Mouse (Mus musculus) MEL-GATA-1-ER (cell line): ENCODE data around the gene Cdh23.
A peak's percentile ranks its signal among the peaks of the same experiment; 100 is the strongest.
"Not testable (repeated sequence)": the region's sequence is repeated elsewhere in the genome, so short reads cannot be mapped to it uniquely, and the experiment has no call there.

Source experiments
- DNase-seq: peaks from one replicate; pipeline ENCODE4 v3.0.0-alpha.2; 2012; ENCODE audit warnings: low read depth; ENCODE audit errors: extremely low read depth

Gene Cdh23

DNA sequence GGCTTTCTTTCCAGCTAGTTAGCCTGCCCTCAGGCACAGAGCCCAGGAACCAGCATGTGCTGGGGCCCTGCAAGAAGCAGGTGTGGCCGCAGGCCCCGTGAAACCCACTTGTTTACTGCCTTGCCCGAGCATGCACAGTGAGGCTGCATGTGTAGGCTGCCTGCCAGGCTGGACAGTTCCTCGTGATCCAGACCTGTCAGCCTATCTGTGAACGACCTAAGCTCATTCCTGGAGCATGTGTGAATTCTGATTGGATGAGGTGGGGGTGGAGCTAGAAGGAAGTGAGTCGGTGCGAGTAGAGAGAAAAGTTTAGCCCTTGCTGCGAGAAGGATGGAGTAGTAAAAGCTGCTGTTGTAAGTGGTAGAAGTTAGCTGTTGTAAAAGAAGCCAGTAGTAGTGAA, 16.0 kb upstream of the Cdh23 start:
- DNase-seq = not testable (repeated sequence)

DNA sequence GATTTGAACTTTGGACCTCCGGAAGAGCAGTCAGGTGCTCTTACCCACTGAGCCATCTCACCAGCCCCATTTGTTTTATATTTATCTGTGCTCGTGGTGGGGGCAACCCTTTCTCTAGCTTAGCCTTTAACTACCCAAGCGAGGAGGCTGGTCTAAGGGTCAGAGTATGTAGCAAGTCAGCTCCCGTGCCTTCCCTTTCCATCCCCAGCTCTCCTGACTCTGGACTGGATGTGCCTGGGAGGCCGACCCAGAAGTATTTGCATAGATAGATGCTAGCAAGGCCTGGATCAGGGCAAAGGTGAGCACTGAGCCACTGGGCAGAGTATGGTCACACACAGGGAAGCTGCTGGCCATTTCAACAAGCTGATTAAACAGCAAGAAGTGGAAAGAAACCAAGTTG, 12.5 kb upstream of the Cdh23 start:
- DNase-seq = no peak

DNA sequence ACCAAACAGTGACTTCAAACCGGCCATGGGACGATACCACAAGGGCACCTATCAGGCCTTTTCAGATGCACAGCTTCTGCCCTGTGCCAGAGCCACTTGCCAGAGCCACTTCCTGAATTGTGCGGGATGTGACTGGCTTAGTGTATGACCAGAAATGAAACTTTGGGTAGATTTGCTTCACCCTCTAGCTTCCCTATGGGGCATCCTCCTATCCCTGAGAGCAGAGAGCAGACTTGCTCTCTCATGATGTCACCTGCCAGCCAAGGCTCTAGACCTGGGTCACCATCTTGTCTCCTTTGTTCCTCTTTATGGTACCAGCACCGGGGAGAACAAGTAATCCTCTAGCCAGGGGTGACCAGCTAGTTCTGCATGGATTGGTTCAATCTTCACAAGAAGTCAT, 10.0 kb upstream of the Cdh23 start:
- no peak for DNase-seq

DNA sequence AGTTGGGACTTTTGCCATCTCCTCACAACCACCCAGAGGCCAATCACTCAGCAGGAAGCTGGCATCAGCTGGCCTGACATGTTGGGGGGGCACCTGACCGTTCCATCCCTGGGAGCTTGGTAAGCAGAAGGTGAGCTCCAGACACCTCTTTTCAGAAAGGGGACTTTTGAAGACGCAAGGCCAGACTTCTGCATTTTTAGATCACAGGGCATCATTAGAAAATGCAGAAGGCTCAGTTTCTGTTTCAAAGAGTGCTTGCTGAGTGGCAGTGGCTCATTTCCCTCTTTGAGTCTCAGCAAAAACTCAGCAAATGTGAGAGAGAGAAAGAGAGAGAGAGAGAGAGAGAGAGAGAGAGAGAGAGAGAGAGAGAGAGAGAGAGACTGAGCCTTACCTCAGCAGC, 8.8 kb upstream of the Cdh23 start:
- no peak for DNase-seq

DNA sequence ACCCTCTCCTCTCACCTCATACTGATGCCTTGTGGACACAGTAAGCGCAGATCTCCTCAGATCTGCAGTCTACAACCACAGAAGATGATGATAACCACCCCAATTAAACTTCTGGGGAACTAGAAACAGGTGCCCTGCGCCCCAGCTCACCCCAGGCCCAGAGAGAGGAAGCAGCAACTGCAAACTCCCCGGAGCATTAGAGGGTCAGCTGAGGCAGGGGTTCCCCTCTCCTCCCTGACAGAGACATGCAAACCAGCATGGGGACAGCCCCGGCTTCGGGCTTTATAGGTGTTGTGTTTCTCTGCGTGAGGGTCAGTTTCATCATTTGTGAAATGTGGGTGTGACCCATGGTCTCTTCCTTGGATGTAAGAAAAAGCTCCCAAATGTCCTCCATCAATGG, 1.5 kb upstream of the Cdh23 start:
- no peak for DNase-seq

DNA sequence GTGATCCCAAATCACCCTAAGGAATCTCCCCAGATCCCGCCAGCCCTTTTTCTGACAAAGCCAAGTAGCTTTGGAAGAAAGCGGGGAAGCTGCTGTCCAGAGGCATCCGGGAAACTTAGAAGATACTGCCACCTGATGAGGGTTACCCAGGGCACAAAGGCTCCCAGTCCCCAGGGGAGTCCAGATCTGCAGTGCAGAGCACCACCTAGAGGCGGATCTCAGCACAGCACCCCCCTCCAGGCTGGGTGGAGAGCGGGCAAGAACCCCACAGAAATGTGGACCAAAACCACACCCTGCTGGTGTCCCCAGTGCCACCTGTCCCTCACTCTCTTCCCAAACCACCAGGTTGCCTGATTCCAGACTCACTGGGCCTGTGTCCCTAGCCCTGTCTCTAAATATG, 685 bp upstream of the Cdh23 start:
- peak; percentile 19 for DNase-seq

DNA sequence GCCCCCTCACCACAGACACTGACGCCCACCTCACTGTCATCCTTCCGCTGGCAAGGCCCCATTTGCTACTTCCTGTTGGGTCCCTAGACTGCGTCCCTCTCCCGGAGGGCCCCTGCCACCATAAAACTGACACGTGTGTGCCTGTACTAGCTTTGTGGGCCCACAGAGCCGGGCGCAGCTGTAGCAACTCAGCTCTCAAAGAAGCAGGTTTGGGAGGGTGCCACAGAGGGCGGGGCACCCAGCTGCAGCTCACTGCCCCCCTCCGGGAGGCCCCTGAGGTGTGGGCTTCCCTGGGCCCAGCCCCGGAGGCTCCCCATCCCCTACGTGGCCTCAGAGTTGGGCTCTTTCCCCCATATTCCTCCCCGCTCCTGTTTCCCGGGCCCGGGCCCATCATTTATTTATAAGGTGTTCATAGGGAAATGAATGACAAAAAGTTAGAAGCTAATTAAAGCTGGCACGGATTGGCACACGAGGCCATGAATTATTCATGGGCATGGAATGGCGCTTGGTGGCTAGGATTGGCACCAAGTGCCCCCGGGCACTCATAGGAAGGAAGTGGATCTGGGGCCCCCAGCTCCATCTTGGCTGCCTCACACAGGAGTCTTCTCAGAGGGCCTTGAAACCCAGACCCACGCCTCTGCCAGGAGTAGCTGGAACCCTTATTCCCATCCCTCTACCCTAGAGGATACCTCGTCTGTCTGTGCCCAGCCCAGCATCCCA, 4.5 kb downstream of the Cdh23 start:
- no peak for DNase-seq

DNA sequence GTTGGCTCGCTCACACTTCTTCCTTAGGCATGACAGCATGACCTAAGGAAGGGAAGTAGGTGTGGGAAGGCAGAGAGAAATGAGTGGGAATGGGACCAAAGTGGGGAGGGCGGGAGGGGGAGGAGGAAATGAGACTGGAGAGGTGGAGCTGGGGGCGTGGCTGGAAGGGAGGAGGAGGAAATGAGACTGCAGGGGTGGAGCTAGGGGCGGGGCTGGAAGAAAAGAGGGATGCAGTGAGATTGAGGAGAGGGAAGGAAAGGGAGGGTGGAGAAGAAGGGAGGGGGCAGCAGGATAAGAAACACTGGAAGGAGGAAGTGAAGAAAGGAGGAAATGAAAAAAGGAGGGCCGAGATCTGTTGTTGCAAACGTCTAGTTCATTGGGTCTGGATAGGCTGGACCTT, 5.3 kb downstream of the Cdh23 start:
- peak; percentile 6 for DNase-seq

DNA sequence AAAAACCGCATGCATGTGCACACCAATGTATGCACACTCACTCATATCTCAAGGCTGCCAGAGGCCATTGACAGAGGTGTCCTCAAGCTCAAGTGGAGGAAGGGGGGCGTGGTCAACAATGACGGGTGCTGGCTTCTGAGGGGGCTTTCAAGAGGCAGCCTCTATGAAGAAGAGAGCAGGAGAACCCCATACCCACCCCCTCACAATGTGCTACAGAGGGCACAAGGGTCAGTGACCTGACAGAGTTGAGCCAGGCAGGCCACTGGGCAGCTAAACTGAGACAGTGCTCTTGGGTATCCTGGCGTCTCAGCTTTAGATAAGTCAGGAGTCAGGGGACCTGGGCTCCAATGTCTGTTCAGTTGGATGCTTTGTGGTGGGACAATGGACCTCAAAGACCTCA, 6.9 kb downstream of the Cdh23 start:
- DNase-seq = no peak

DNA sequence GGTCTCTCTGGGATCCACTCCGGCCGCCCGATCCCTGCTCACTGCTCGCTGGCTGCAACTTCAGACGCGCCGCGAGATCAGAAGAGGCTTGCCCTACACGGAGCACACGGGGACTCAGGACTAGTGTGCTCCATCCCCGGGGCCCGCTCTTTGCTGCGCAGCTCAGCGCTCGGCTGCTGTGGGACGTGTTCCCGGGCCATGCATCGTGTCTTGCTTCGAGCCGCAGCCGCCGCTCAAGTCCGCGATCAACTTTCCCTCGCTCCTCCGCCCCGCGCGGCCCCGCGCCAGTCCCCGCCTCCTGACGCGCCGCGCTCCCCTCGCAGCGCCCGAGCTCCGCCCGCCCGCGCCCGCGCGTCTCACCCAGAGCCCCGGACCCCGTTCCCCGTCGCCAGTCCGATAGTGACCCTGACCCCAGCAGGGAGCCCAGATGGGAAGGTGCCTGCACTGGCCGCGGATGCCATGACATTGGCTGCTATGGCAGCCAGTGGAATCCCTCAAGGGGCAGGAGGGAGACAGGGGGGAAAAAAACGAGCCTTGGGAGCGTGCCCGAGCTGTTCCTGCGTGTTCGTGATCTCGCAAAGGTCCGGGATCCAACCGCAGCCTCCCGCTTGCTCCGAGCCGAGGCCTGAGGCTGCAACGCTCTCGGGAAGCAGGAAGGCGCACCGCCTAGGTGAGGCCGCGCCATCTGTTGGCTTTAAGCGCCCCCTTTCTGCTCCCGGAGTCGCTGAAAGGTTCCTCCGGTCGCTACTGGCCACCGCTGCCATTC, 9.1 kb downstream of the Cdh23 start:
- DNase-seq = no peak

DNA sequence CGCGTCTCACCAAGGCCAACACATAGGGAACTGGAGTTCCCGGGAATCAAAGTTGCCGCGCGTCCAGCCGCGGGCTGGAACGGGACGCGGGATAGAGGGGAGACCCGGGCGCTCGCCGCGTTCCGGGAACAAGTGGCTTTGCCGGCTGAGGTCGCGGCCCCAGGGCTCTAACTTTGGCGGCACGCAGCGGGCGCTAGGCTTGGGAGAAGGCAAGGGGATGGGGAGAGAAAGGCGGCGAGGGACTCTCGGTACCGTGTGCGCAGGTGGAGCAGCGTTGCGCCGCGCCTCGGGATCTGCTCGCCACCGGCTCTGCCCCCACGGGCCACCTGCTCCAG, 9.7 kb downstream of the Cdh23 start:
- no peak for DNase-seq

DNA sequence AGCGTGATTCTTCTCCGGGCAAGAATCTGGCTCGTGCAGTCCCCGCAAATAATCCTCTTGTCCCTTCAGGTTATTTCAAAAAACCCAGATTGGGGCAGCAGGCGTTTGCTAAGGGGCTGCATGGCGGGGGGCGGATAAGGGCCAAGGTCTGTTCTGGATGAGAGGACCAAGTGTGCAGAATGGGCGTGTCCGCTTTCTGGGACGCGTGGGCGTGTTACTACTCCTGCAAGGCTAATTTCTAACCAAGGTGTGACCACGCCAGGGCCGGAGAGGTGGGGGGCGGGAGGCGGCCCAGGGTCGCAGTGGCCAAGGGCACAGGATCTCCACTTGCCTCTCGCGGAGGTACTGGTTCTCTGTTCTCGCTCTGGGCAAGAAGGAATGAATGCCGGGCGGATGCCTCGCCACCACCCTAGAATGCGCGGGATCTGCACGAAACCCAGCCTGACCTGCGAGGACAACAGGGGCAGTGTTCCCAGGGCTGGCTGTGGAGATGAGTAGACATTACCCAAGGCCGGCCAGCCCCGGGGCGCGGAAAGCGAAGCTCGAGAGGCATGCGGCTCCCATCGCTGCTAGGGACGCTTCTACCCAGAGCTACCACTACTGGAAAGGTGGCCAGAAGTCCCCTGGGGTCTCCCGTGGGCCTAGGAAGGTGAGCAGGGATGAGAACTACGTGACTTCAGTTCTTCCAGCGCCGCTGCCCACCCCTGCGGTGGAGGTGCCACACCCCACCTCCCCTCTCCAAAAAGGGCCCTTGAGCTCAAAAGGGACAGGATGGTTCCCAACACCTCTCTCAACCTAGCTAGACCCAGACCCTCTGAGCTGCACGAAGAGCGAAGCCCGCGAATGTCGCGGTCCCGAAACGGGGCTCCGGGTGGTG, 10.3 kb downstream of the Cdh23 start:
- no peak for DNase-seq

DNA sequence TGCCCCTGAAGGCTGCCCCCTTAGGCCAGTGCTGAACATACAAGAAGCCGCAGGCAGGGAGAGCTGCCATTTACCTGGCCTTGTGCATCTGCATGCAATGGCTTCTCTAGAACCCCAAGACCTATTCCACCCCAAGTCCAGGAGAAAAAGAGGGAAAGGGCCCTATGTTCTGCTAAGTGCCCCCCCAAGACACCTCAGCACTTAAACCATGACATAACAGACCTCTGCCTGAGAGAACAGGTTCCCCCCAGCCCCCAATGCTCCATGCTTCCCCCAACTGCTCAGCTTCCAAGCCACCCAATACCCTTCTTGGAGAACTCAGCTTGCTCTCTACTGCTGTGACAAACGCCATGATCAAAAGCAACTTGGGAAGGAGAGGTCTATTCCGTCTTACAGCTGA, 17.4 kb downstream of the Cdh23 start:
- no peak for DNase-seq

DNA sequence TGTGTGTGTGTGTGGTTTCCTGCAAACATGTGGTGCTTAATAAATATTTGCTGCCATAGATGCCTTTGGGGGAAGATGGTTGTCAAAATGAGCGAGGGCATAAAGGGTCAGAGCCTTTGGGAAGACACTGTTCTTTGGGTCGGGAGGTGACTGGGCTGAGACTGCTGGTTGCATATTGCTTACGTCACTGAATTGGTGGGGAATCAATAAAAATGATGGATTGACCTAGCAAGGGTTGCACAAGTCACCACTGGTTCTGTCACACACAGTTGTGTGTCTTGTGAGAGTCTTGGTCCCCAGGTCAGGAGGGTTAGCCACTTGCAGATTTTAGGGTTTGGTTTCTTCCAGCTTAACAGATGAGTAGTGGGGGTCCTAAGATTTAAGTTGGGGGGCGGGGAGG, 19.0 kb downstream of the Cdh23 start:
- DNase-seq = no peak

DNA sequence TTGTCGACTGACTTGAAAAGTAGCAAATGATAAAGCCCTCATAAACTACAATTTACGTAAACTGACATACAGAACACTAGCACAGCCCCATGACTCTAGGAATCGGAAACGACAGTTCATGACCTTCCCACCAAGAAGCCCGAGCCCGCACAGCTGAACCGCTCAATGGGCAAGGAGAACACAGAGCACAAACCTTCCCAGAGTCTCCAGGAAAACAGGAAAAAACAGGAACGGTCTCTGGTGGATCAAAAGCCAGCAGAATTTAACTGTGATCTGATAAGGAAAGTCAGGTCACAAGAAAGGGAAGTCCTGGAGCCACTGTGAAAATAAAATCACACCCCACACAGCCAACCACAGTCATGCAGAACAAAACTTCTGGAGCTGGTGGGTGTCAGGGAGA, 26.1 kb downstream of the Cdh23 start:
- no peak for DNase-seq

DNA sequence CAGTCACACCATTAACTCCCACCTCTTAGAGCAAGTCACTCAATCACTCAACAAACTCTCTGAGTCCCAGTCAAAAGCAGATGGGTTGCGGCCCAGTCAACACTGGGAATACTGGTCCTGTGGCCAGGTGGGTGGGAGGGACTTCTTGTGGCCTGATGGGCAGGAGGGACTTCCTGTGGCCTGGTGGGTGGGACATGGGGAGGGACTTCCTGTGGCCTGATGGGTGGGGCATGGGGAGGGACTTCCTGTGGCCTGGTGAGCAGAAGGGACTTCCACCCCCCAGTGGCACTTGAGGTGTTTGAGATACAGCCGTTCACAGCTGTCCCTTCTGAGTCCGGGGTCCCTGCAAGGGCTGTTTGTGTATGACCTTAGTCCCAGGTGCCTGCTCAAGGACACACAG, 27.7 kb downstream of the Cdh23 start:
- DNase-seq = no peak

DNA sequence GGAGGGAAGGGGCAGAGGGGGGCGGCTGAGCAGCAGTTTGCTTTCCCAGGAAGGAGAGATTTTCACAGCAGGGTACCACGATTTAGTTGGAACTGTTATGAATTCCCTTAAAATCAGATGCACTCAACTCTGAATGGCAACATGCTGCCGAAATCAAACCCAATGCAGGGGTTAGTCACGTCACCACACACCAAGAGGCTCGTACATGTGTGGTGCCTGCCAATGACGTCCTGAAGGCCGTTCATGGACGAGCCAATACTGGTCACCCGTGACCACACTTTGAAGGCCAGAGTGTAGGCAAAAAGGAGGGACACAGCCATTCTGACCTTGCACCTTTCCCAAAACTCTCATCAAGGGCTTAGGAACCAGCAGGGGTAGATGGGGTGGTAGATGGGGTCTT, 35.3 kb downstream of the Cdh23 start:
- DNase-seq = no peak

DNA sequence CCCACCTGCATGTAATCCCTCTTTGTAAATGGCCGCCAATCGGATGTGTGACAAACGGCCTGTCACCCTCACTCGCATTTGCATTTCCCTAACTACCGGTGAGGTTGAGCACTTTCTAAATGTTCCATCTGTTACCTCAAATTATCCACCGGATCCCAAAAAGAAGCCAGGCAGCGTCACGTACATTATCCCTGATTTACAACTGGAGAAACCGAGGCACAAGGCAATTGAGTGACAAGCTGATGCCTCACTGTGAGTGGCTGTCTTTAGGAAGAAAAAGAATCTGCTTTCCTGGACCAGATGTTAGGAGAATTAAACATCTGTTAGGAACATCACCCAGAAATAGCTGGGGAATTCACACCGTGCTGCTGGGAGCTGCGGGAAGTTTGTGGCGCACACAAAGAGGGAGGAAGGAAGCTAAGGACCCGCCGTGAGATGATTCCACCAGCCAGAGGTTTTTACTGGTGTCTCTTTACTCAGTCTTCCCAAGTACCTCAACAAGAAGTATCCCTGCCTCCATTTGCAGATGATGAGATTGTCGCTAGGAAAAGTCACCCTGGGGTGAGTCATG, 36.8 kb downstream of the Cdh23 start:
- no peak for DNase-seq

DNA sequence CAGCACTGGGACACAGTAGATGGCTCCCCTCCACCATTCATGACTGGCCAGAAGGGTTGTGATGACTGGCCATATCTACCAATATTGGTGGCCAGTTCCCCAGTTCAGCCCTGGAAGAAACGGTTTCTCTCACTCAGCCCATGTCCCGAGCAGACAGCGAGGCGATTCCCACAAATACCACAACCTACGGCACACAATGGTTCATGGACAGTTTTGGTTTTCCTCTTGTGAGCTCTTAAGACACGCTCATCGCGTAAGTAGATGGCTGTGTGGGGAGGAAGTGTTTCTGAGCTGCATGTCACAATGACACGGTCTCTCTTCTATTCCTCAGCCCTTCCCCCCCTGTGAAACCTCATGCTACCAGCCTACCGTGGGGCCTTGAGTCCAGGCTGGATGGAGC, 38.1 kb downstream of the Cdh23 start:
- no peak for DNase-seq

DNA sequence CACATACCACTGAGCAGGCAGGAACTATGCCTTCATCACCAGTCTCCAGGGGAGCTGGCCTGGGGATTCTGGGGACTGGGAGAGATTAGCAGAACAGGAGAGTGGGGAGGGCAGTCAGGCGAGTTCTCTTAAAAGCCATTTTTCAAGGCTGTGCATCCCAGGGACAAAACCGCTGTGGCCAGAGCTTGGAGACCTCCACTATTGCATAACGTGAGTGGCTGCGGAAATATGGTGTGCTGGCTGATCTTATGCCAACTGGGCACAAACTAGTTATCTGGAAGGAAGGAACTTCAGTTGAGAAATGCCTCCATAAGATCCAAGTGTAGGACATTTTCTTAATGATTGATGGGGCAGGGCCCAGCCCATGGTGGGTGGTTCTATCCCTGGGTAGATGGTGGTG, 42.6 kb downstream of the Cdh23 start:
- DNase-seq = no peak

DNA sequence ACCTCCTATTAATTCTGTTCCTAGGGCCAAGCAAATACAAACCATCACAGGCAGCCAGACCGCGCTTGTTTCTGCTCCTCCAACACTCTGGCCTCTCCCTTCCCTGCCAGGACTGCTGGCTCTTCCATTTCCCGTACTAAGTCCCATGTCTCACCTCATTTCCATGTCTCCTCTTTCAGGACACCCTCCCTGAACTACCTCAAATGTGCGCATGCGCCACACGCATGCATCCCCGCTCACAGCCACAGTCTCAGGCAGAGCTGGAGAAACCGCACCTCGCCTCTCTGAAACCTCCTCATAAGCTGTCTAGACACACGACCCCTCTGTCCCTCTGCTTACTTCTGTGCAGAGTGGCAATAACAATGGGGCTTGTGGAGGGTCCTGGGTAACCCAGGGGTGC, 43.2 kb downstream of the Cdh23 start:
- no peak for DNase-seq

DNA sequence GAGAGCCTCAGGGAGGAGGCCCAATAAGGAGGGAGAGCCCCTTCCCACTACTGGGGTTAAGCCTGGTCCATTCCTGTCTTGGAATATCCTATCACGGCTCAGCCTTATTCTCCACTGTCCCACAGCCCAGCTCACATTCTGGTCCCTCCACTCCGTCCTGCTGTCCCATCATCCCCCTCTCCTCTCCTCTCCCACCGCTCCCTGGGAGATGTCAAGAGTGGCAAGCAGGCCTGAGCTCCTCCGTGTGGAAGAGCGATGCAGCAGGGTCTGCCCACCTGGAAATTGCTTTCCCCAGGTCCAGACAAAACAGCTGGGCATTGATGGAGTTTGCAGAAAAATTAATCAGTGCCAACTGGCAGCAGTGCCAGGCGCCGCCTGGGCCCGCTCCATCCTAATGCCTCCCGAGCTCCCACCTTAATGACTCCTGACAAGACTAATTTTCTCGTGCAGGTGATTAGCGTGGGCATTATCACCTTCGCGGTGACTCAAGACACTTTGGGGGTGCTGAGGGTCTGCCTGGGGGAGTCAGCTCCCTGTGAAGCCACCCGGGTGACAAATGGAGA, 52.1 kb downstream of the Cdh23 start:
- no peak for DNase-seq
